Mouse (Mus musculus): ENCODE results near the gene Zfp661.
"Not testable (repeated sequence)": the region's sequence is repeated elsewhere in the genome, so short reads cannot be mapped to it uniquely, and the experiment has no call there.

Gene Zfp661

DNA sequence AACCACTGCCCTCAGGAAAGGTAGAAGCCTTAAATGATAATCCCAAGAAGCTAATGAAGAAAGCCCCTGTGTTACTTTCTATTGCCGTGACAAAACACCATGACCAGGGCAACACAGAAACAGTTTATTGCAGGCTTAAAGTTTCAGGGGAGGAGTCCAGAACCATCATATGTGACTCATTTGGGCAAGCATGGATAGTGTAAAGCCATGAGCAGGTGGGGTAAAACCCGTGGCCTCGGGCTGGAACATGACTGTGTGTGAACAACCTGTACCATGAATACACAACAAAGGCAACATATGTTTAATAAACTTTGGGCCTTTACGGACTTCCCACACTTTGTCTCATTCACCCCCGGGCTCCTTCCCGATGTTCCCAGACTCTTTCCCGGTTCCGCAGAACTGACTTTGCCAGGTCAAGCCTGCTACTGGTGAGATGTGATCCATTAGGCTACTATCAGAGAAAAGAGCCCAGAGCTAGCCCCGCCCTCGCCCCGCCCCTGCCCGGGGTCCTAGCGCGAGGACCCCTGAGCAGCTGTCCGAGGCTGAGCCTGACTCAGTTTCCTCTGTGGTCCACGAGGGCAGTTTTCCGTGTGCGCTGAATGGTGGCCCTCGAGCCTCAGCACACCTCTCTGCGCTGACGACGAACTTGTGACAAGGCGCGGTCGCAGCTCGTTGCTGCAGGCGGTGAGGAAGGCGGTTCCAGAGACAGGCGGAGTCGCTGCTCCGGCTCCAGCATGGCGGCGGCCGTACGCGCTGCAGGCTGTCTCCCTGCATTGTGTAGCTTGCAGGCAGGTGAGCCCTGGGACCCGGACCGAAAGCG lies at the start of gene Zfp661, which contains the start of gene Mrps5:
Gene Zfp661, minus strand, starts transcription at position 401 of the 820 bp plus-strand sequence.
Gene Mrps5, plus strand, starts transcription at position 529 of the 820 bp plus-strand sequence.
- peak; percentile 70 to 81 for DNase-seq (ENCODE audit: low spot score in 2 of 2)

- no peak for DNase-seq (ENCODE audit: low spot score in 2 of 2)
Measured at GRCm38 (mm10) chr2:127635581-127635980, 48.7 kb upstream of the Zfp661 start.

- DNase-seq (ENCODE audit: low spot score in 2 of 2): no peak
Measured at GRCm38 (mm10) chr2:127632601-127633000, 45.7 kb upstream of the Zfp661 start.

GRCm38 (mm10) chr2:127627990-127628570 lies 41.2 kb upstream of the Zfp661 start:
- no peak for DNase-seq (ENCODE audit: low spot score in 2 of 2)

DNA sequence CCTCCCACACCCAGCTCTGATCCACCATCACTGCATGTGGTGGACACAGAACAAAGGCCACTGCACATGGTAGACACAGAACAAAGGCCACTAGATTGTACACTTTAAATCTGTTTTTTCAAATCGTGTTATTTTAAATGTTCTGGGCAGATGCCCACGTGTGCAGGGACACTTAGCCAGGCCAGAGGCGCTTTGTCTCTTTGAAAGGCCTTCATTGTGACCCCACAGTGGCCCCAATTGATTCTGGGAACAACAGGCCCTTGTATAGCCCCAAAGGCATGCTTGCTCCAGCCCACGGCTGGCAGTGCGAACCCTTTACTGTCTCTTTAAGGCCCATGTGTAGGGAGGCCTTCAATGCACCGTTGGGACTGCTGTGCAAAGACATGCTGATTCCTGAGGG lies 40.5 kb upstream of the Zfp661 start:
- no peak for DNase-seq (ENCODE audit: low spot score in 2 of 2)

GRCm38 (mm10) chr2:127625659-127626058 lies 38.8 kb upstream of the Zfp661 start:
- DNase-seq (ENCODE audit: low spot score in 2 of 2): no peak

- DNase-seq (ENCODE audit: low spot score in 2 of 2): no peak
Measured at GRCm38 (mm10) chr2:127624786-127625185, 37.9 kb upstream of the Zfp661 start.

DNA sequence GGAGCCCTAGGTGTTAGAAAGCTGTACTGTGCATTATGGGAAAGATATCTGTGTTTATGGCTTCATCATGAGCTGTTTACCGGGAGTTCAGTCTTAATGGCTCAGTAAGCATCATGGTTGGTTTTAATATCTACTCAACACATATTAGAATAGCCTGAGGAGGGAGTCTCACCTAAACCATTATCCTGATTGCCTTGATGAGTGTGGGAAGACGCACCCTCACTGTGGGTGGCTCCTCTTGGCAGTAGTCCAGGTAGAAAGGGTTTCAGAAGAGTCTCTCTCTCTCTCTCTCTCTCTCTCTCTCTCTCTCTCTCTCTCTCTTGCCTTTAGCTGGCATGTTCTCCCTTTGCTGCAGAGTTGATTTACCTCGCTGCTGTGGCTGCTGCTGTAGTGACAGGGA lies 35.2 kb upstream of the Zfp661 start:
- no peak for DNase-seq (ENCODE audit: low spot score in 2 of 2)

GRCm38 (mm10) chr2:127619311-127619710 lies 32.4 kb upstream of the Zfp661 start:
- DNase-seq (ENCODE audit: low spot score in 2 of 2): no peak

DNA sequence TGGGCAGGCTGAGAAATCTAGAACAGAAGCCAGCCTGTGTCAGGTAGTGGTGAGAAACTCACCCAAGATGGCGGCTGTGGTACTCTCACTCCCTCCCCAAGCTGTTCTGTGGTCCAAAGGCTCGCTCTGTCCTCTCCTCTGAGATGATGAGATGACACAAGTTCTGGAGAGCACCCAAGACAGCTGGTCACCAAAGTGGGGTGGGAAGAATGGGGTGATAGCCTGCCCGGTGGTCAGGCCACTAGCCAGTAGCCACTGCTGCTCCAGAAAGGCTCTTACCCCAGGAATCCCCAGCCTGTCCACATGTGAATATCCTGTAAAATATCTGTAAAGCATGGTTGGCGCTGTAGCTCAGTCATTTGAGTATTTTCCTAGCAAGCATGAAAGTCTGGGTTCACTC lies 25.4 kb upstream of the Zfp661 start:
- DNase-seq (ENCODE audit: low spot score in 2 of 2): no peak

- no peak for DNase-seq (ENCODE audit: low spot score in 2 of 2)
Measured at GRCm38 (mm10) chr2:127611386-127611785, 24.5 kb upstream of the Zfp661 start.

- no peak for DNase-seq (ENCODE audit: low spot score in 2 of 2)
Measured at GRCm38 (mm10) chr2:127608986-127609385, 22.1 kb upstream of the Zfp661 start.

GRCm38 (mm10) chr2:127608234-127608633 lies 21.3 kb upstream of the Zfp661 start:
- DNase-seq (ENCODE audit: low spot score in 2 of 2): no peak

DNA sequence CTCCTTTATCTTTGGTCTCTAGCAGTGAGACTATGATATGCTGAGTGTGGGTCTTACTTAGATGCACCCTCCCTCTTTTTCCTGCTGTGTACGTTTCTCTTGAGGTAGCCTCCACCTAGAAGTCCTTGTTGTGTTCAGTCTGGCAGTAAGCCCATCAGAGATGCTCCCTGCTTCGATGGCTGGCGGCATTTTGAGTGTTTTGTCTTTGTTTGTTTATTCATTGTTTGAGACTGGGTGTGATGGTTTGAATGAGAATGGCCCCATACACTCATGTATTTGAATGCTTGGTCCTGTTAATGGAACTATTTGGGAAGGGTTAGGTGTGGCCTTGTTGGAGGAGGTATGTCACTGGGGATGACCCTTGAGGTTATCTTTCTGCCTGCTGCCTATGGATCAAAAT lies 18.3 kb upstream of the Zfp661 start:
- no peak for DNase-seq (ENCODE audit: low spot score in 2 of 2)

DNA sequence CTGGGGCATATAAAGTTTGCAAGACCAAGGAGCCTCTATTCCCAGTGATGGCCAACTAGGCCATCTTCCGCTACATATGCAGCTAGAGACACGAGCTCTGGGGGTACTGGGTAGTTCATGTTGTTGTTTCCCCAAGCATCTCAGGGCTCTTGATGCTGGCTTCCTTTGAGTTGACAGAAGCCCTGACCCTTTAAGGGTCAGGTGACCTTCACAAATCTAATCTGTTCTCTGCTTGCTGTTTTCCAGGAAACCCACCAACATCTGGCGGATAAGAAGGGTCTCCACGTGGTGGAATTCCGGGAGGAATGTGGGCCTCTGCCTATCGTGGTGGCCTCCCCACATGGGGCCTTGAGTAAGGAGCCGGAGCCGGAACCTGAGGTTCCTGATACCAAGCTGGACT lies 16.5 kb upstream of the Zfp661 start:
- DNase-seq (ENCODE audit: low spot score in 2 of 2): not testable (repeated sequence)

GRCm38 (mm10) chr2:127590840-127591239 lies 3.9 kb upstream of the Zfp661 start:
- no peak for DNase-seq (ENCODE audit: low spot score in 2 of 2)

- DNase-seq (ENCODE audit: low spot score in 2 of 2): peak; percentile 16 to 38
Measured at GRCm38 (mm10) chr2:127590204-127590603, 3.3 kb upstream of the Zfp661 start.

- no peak for DNase-seq (ENCODE audit: low spot score in 2 of 2)
Measured at GRCm38 (mm10) chr2:127588897-127589296, 2.0 kb upstream of the Zfp661 start.

GRCm38 (mm10) chr2:127587514-127587844 lies 585 bp upstream of the Zfp661 start:
- no peak for DNase-seq (ENCODE audit: low spot score in 2 of 2)

DNA sequence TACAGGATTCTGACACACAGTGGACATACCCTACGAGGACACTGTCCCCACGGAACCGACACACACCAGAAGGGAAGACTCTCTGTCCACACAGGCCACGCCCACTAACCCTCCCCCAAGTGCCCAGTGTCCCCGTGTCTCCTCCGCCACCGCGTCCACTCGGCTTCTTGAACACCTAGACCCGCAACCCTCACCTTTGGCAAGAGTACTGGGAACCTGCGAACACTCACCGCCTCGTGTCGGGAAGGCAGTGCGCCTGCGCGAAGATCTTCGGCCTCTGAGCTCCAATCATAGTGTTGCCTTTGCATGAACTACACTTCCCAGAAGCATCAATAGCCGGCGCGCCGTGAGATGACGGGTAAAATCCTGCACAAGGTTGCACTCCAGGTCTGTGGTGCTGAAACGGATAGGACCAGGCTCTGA lies 2.4 kb downstream of the Zfp661 start:
- peak; percentile 90 to 92 for DNase-seq (ENCODE audit: low spot score in 2 of 2)

DNA sequence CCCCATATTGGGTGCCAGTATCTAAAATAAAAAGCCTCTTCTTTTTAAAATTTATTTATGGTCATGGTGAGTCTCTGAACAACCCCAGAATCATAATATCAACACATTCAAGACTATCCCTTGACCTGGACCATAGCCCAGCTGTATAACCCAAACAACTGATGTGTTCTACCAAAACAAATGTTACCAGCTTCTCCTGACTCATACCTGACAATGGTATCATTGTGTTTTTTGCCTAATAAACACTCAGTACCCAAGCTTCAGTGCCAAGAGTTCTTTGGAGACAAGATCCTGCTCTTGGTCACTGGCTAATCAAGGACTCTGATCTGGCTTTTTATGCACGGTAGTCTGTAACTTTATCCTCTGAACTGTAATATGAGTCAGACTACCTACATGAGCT lies 13.6 kb downstream of the Zfp661 start:
- DNase-seq (ENCODE audit: low spot score in 2 of 2): no peak

- DNase-seq (ENCODE audit: low spot score in 2 of 2): peak; percentile 39 to 45
Measured at GRCm38 (mm10) chr2:127559070-127559966, 27.6 kb downstream of the Zfp661 start.

Measured in spleen, postnatal 36 days (tissue).